Mouse (Mus musculus) splenic B cell, adult 2 months (primary cell): ENCODE data around the gene Armh3.

Experiments
- DNase-seq: peaks from one replicate; pipeline ENCODE4 v3.0.0-alpha.2; 2011; ENCODE audit warnings: low read depth, low spot score
- H3K27me3 ChIP-seq: 2 replicates; pipeline ENCODE4 v1.6.1; 2012; ENCODE audit warnings: mild to moderate bottlenecking, low read length, moderate library complexity, mixed read lengths; ENCODE audit not compliant: control insufficient read depth, poor library complexity, insufficient read depth, severe bottlenecking
- H3K36me3 ChIP-seq: 2 replicates; pipeline ENCODE4 v1.6.1; 2012; ENCODE audit warnings: mild to moderate bottlenecking, low read length, moderate library complexity, mixed read lengths; ENCODE audit not compliant: control insufficient read depth, poor library complexity, insufficient read depth, severe bottlenecking

Gene Armh3

GRCm38 (mm10) chr19:45775486-45775885 lies 222.8 kb downstream of the Armh3 start:
- Histone ChIP-seq H3K27me3 (no peaks in the 10 kb centered on the region), H3K36me3 (peaks cover 18% of the 10 kb centered on the region)
- no peak for DNase-seq

DNA sequence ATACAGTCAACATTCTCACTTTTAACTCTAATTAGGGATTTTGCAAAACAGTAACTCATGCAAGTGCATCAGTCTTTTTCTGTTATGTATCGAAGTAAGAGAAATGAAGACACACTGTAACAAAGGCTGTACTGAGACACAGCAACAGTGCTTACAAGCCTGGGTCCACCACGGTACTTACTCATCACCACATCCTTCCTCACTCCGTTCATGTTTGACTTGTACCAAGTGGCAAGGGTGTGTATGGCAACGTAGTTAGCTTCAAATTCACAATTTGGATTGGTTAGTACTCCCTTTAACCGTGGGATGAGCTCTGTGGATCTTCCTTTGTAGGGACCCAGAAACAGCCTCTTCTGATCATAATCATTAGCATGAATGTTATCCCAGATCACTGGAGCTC lies 226.8 kb downstream of the Armh3 start:
- Histone ChIP-seq H3K27me3 (no peaks in the 10 kb centered on the region), H3K36me3 (peaks cover 23% of the 10 kb centered on the region)
- no peak for DNase-seq
